Mouse (Mus musculus) CH12.LX (cell line): Measurements from ENCODE around the gene Tpx2.

Experiments
- CTCF ChIP-seq, 2 experiments: IDR thresholded peaks in 1 of 2; conservative IDR thresholded peaks in 1 of 2; 2 replicates each; pipeline ENCODE4 v1.5.1; 2011 to 2012; ENCODE audit warnings: low read depth in 2 of 2, low read length in 2 of 2, improper control_type of control experiment in 1 of 2, inconsistent platforms in 1 of 2, mild to moderate bottlenecking in 1 of 2, moderate library complexity in 1 of 2
- E2F4 ChIP-seq: IDR thresholded peaks from 2 replicates; pipeline ENCODE4 v1.6.1; 2011; ENCODE audit warnings: low read depth, low read length, improper control_type of control experiment; ENCODE audit not compliant: insufficient replicate concordance
- EP300 ChIP-seq: IDR thresholded peaks from 2 replicates; pipeline ENCODE4 v1.6.1; 2011; ENCODE audit warnings: low read length, improper control_type of control experiment
- MAFK ChIP-seq: IDR thresholded peaks from 2 replicates; pipeline ENCODE4 v1.6.1; 2011; ENCODE audit warnings: low read length, improper control_type of control experiment; ENCODE audit not compliant: insufficient replicate concordance
- MAX ChIP-seq: IDR thresholded peaks from 2 replicates; pipeline ENCODE4 v1.6.1; 2011; ENCODE audit warnings: low read length, improper control_type of control experiment
- POLR2A ChIP-seq: IDR thresholded peaks from 2 replicates; pipeline ENCODE4 v1.6.1; 2011; ENCODE audit warnings: low read depth, mild to moderate bottlenecking, improper control_type of control experiment, low read length
- POLR2AphosphoS2 ChIP-seq: IDR thresholded peaks from 2 replicates; pipeline ENCODE4 v1.6.1; 2011; ENCODE audit warnings: low read depth, low read length, improper control_type of control experiment
- RCOR1 ChIP-seq: conservative IDR thresholded peaks from 2 replicates; pipeline ENCODE4 v1.6.1; 2012; ENCODE audit warnings: low read depth, mild to moderate bottlenecking, inconsistent platforms, low read length, improper control_type of control experiment
- SMC3 ChIP-seq: IDR thresholded peaks from 2 replicates; pipeline ENCODE4 v1.6.1; 2011; ENCODE audit warnings: low read depth, low read length, improper control_type of control experiment
- USF1 ChIP-seq: IDR thresholded peaks from 2 replicates; pipeline ENCODE4 v1.6.1; 2014; ENCODE audit warnings: low read depth, mild to moderate bottlenecking, inconsistent platforms, low read length, improper control_type of control experiment
- ZMIZ1 ChIP-seq: IDR thresholded peaks from 2 replicates; pipeline ENCODE4 v1.6.1; 2012; ENCODE audit warnings: low read depth, mild to moderate bottlenecking, inconsistent platforms, low read length, improper control_type of control experiment

DNA sequence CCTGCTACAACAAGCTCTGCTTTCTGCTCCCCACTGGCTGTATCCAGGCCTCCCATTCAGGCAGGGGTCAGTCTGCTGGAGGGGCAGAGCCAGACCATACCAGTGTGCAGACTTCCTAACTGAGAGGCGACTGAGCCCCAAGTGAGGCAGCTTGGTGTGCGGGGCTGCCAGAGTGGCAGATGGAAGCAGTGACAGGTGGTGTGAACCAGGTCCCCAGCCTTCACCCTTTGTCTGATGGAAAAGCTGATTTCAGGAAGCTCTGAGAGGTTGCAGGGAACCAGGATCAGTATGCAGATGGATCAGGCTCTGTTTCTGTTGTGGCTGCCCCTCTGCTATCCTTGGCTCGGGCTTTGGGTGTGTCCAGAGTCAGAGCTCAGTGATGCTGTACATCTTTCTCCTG is 75.9 kb downstream of the Tpx2 start:
- TF ChIP-seq POLR2A (no peak), CTCF (conservative IDR thresholded peaks at IDR 0.05 in 1 of 2, IDR thresholded peaks at IDR 0.05 in 1 of 2; ENCODE audit: low read depth in 2 of 2, low read length in 2 of 2) (no peak), EP300 (no peak), MAX (no peak), MAFK (no peak), ZMIZ1 (no peak), POLR2AphosphoS2 (no peak), RCOR1 (no peak), E2F4 (no peak), SMC3 (no peak), USF1 (no peak)
